Mouse (Mus musculus): ENCODE results near the gene Slc25a53. TPM values are rescaled to one million over a fixed set of nuclear protein-coding genes. Genes with fewer than 3 reads are reported as not detected.

Slc25a53 gene
- polyA plus RNA-seq (2015; fragmentation: Nextera tagmentation; extraction: Ambion mirVana): 9.5 and 9.9 TPM in 2 replicates

- no peak for TF ChIP-seq CTCF (IDR thresholded peaks at IDR 0.05; ENCODE audit: low read depth)
- 36% methylated on average over 31 of the region's 31 CpGs for WGBS
Measured at GRCm38 (mm10) chrX:137038000-137038483, at the start of gene Slc25a53. TSS of gene Slc25a53 (minus strand) at chrX:137038302.

GRCm38 (mm10) chrX:137063202-137063601 lies 25.1 kb upstream of the Slc25a53 start:
- WGBS: 85% methylated on average over 9 of the region's 9 CpGs
- Histone ChIP-seq H3K9me3 (replicated peaks; ENCODE audit: low read length) (no peaks in the 10 kb centered on the region), H3K36me3 (ENCODE audit: insufficient read depth, low read length) (no peaks in the 10 kb centered on the region), H3K4me3 (replicated peaks; ENCODE audit: low read depth, low read length) (no peak overlapping the region), H3K27ac (no peak overlapping the region), H3K4me2 (ENCODE audit: low read length) (no peak overlapping the region), H3K4me1 (replicated peaks; ENCODE audit: insufficient read depth, low read length) (no peaks in the 10 kb centered on the region), H3K27me3 (ENCODE audit: insufficient read depth, low read length) (no peaks in the 10 kb centered on the region), H3K9ac (ENCODE audit: low read depth, low read length) (no peak overlapping the region)
- ATAC-seq (replicated peaks; ENCODE audit: low FRiP score, low read depth) (no peak), DNase-seq (ENCODE audit: low spot score) (no peak)
- TF ChIP-seq CTCF (IDR thresholded peaks at IDR 0.05; ENCODE audit: low read depth): no peak

More at GRCm38 (mm10) chrX:137038000-137038483, at the start of gene Slc25a53:
- ATAC-seq (replicated peaks; ENCODE audit: low FRiP score, low read depth) (peak; percentile 96), DNase-seq (ENCODE audit: low spot score) (peak; percentile 86)
- H3K27me3 ChIP-seq (ENCODE audit: insufficient read depth, low read length): no peaks in the 10 kb centered on the region
- peak within 1 kb of the TSS; percentile 67 for H3K9ac ChIP-seq (ENCODE audit: low read depth, low read length)
- H3K4me1 ChIP-seq (replicated peaks; ENCODE audit: insufficient read depth, low read length): no peaks in the 10 kb centered on the region
- peak within 1 kb of the TSS; percentile 48 for H3K4me3 ChIP-seq (replicated peaks; ENCODE audit: low read depth, low read length)
- no peaks in the 10 kb centered on the region for H3K36me3 ChIP-seq (ENCODE audit: insufficient read depth, low read length)
- H3K27ac ChIP-seq: peak within 1 kb of the TSS; percentile 83
- peak within 1 kb of the TSS; percentile 58 for H3K4me2 ChIP-seq (ENCODE audit: low read length)
- H3K9me3 ChIP-seq (replicated peaks; ENCODE audit: low read length): no peaks in the 10 kb centered on the region

GRCm38 (mm10) chrX:137049425-137050225 lies 11.5 kb upstream of the Slc25a53 start, which contains the start of gene Fam199x:
TSS of gene Fam199x (plus strand) at chrX:137049594.
- Histone ChIP-seq H3K36me3 (ENCODE audit: insufficient read depth, low read length) (no peaks in the 10 kb centered on the region), H3K27me3 (ENCODE audit: insufficient read depth, low read length) (no peaks in the 10 kb centered on the region), H3K9me3 (replicated peaks; ENCODE audit: low read length) (no peaks in the 10 kb centered on the region), H3K9ac (ENCODE audit: low read depth, low read length) (peak within 1 kb of the TSS; percentile 69), H3K4me2 (ENCODE audit: low read length) (peak within 1 kb of the TSS; percentile 57), H3K4me1 (replicated peaks; ENCODE audit: insufficient read depth, low read length) (no peaks in the 10 kb centered on the region), H3K27ac (peak within 1 kb of the TSS; percentile 87), H3K4me3 (replicated peaks; ENCODE audit: low read depth, low read length) (peak within 1 kb of the TSS; percentile 59)
- 22% methylated on average over 54 of the region's 62 CpGs for WGBS
- peak; percentile 61 for TF ChIP-seq CTCF (IDR thresholded peaks at IDR 0.05; ENCODE audit: low read depth)
- DNase-seq (ENCODE audit: low spot score) (peak; percentile 81), ATAC-seq (replicated peaks; ENCODE audit: low FRiP score, low read depth) (peak; percentile 96)

GRCm38 (mm10) chrX:137049060-137049424 lies 10.9 kb upstream of the Slc25a53 start:
- ATAC-seq (replicated peaks; ENCODE audit: low FRiP score, low read depth) (no peak; the same call in 1 of the 2 replicates), DNase-seq (ENCODE audit: low spot score) (peak; percentile 5)
- H3K9ac ChIP-seq (ENCODE audit: low read depth, low read length): no peak overlapping the region; the same call in 1 of the 2 replicates
- H3K4me3 ChIP-seq (replicated peaks; ENCODE audit: low read depth, low read length): peak overlapping the region; percentile 59
- no peaks in the 10 kb centered on the region for H3K9me3 ChIP-seq (replicated peaks; ENCODE audit: low read length)
- WGBS: 25% methylated on average over 8 of the region's 11 CpGs
- H3K27me3 ChIP-seq (ENCODE audit: insufficient read depth, low read length): no peaks in the 10 kb centered on the region
- no peaks in the 10 kb centered on the region for H3K36me3 ChIP-seq (ENCODE audit: insufficient read depth, low read length)
- TF ChIP-seq CTCF (IDR thresholded peaks at IDR 0.05; ENCODE audit: low read depth): no peak
- H3K27ac ChIP-seq: no peak overlapping the region
- peak overlapping the region; percentile 57 for H3K4me2 ChIP-seq (ENCODE audit: low read length)
- H3K4me1 ChIP-seq (replicated peaks; ENCODE audit: insufficient read depth, low read length): no peaks in the 10 kb centered on the region

- Histone ChIP-seq H3K4me3 (replicated peaks; ENCODE audit: low read depth, low read length) (peak overlapping the region; percentile 48; the same call in 1 of the 2 replicates), H3K27me3 (ENCODE audit: insufficient read depth, low read length) (no peaks in the 10 kb centered on the region), H3K4me1 (replicated peaks; ENCODE audit: insufficient read depth, low read length) (no peaks in the 10 kb centered on the region), H3K9ac (ENCODE audit: low read depth, low read length) (no peak overlapping the region; the same call in 1 of the 2 replicates), H3K9me3 (replicated peaks; ENCODE audit: low read length) (no peaks in the 10 kb centered on the region), H3K36me3 (ENCODE audit: insufficient read depth, low read length) (no peaks in the 10 kb centered on the region), H3K27ac (peak overlapping the region; percentile 83), H3K4me2 (ENCODE audit: low read length) (peak overlapping the region; percentile 58)
- no peak for TF ChIP-seq CTCF (IDR thresholded peaks at IDR 0.05; ENCODE audit: low read depth)
- DNase-seq (ENCODE audit: low spot score) (no peak), ATAC-seq (replicated peaks; ENCODE audit: low FRiP score, low read depth) (0 out of 2 replicates have a peak, but pooled peaks have one; percentile 12)
- 50% methylated on average over 7 of the region's 7 CpGs for WGBS
Measured at GRCm38 (mm10) chrX:137038502-137038901, 400 bp upstream of the Slc25a53 start.

- Histone ChIP-seq H3K27me3 (ENCODE audit: insufficient read depth, low read length) (no peaks in the 10 kb centered on the region), H3K4me1 (replicated peaks; ENCODE audit: insufficient read depth, low read length) (no peaks in the 10 kb centered on the region), H3K27ac (peak overlapping the region; percentile 83), H3K9me3 (replicated peaks; ENCODE audit: low read length) (no peaks in the 10 kb centered on the region), H3K36me3 (ENCODE audit: insufficient read depth, low read length) (no peaks in the 10 kb centered on the region), H3K9ac (ENCODE audit: low read depth, low read length) (peak overlapping the region; percentile 67), H3K4me3 (replicated peaks; ENCODE audit: low read depth, low read length) (peak overlapping the region; percentile 48), H3K4me2 (ENCODE audit: low read length) (peak overlapping the region; percentile 58)
- 24% methylated on average over 12 of the region's 12 CpGs for WGBS
- no peak for DNase-seq (ENCODE audit: low spot score)
- TF ChIP-seq CTCF (IDR thresholded peaks at IDR 0.05; ENCODE audit: low read depth): no peak
- no peak for ATAC-seq (replicated peaks; ENCODE audit: low FRiP score, low read depth)
Measured at GRCm38 (mm10) chrX:137037470-137037999, 567 bp downstream of the Slc25a53 start.

Data from kidney, postnatal 0 days (tissue).